Mouse (Mus musculus) heart, embryonic 12.5 days (tissue): ENCODE measurements around the gene 2310050C09Rik. TPM values are rescaled to one million over a fixed set of nuclear protein-coding genes. Genes with fewer than 3 reads are reported as not detected.

ENCODE experiments used
- polyA plus RNA-seq: library from polyadenylated mRNA; unstranded; fragments of >200 nt; fragmentation: Nextera tagmentation; extraction: Ambion mirVana; gene quantifications from 2 replicates; pipeline ENCODE4 v1.2.1, GENCODE M21; 2016

The 2310050C09Rik gene
- polyA plus RNA-seq, 1 experiment from 2014 or later, result not detected

Other genes with a start within 250 kb of the 2310050C09Rik start
- gene Lce6a, start 248.6 kb downstream of the 2310050C09Rik start, polyA plus RNA-seq, result not detected in 2 replicates
- not detected in 2 replicates for gene Lce1a1, start 221.9 kb downstream of the 2310050C09Rik start, polyA plus RNA-seq
- gene Lce1b, start 213.3 kb downstream of the 2310050C09Rik start, polyA plus RNA-seq, result not detected in 2 replicates
- gene Lce1a2, start 199.9 kb downstream of the 2310050C09Rik start, polyA plus RNA-seq, result not detected in 2 replicates
- gene Lce1c, start 191.0 kb downstream of the 2310050C09Rik start, polyA plus RNA-seq, result not detected in 2 replicates
- gene Lce1d, start 183.0 kb downstream of the 2310050C09Rik start, polyA plus RNA-seq, result not detected in 2 replicates
- not detected in 2 replicates for gene Lce1e, start 161.1 kb downstream of the 2310050C09Rik start, polyA plus RNA-seq
- gene Lce1f, start 149.9 kb downstream of the 2310050C09Rik start, polyA plus RNA-seq, result not detected in 2 replicates
- not detected in 2 replicates for gene Gm38119, start 131.1 kb downstream of the 2310050C09Rik start, polyA plus RNA-seq
- not detected in 2 replicates for gene Lce1g, start 117.9 kb downstream of the 2310050C09Rik start, polyA plus RNA-seq
- not detected in 2 replicates for gene Lce1h, start 105.2 kb downstream of the 2310050C09Rik start, polyA plus RNA-seq
- not detected in 2 replicates for gene Lce1i, start 91.3 kb downstream of the 2310050C09Rik start, polyA plus RNA-seq
- not detected in 2 replicates for gene Lce1j, start 79.7 kb downstream of the 2310050C09Rik start, polyA plus RNA-seq
- not detected in 2 replicates for gene Lce1k, start 62.3 kb downstream of the 2310050C09Rik start, polyA plus RNA-seq
- not detected in 2 replicates for gene Kprp, start 43.0 kb downstream of the 2310050C09Rik start, polyA plus RNA-seq
- gene Lce1l, start 18.9 kb downstream of the 2310050C09Rik start, polyA plus RNA-seq, result not detected in 2 replicates
- not detected in 2 replicates for gene Lce3a, start 56.0 kb upstream of the 2310050C09Rik start, polyA plus RNA-seq
- not detected in 2 replicates for gene Lce3b, start 62.8 kb upstream of the 2310050C09Rik start, polyA plus RNA-seq
- gene Lce3c, start 74.3 kb upstream of the 2310050C09Rik start, polyA plus RNA-seq, result not detected in 2 replicates
- not detected in 2 replicates for gene Lce3d, start 87.2 kb upstream of the 2310050C09Rik start, polyA plus RNA-seq
- gene Lce3e, start 96.8 kb upstream of the 2310050C09Rik start, polyA plus RNA-seq, result not detected in 2 replicates
- not detected in 2 replicates for gene Lce3f, start 122.0 kb upstream of the 2310050C09Rik start, polyA plus RNA-seq
- gene Crct1, start 145.5 kb upstream of the 2310050C09Rik start, polyA plus RNA-seq, result not detected in 2 replicates
- gene Lce1m, start 148.8 kb upstream of the 2310050C09Rik start, polyA plus RNA-seq, result not detected in 2 replicates
- not detected in 2 replicates for gene Gm4858, start 198.6 kb upstream of the 2310050C09Rik start, polyA plus RNA-seq